Mouse (Mus musculus): Measurements from ENCODE around the gene Rnf216.

- TF ChIP-seq CTCF (IDR thresholded peaks at IDR 0.05; ENCODE audit: borderline replicate concordance, insufficient read depth, low read length) = no peak
- TF ChIP-seq POLR2A (IDR thresholded peaks at IDR 0.05; ENCODE audit: low read depth, low read length) = no peak
Observed at GRCm38 (mm10) chr5:143000654-143001500, 111.9 kb downstream of the Rnf216 start.
